Mouse (Mus musculus) MEL (cell line): ENCODE measurements around the gene Wdr46. TPM values are rescaled to one million over a fixed set of nuclear protein-coding genes. Genes with fewer than 3 reads are reported as not detected.

Source experiments
- DNase-seq: peaks from one replicate; pipeline ENCODE4 v3.0.0; 2011; ENCODE audit warnings: low read depth, low spot score
- H3K27ac ChIP-seq: 2 replicates; pipeline ENCODE4 v1.5.1; 2012; ENCODE audit warnings: low read depth, mild to moderate bottlenecking, control low read depth, low read length, moderate library complexity; ENCODE audit not compliant: control insufficient read depth
- H3K27me3 ChIP-seq, 2 experiments: fragments of 150-350 bp in 1 of 2; sonication (generic) in 1 of 2; 2 replicates each; pipeline ENCODE4 v1.6.1; 2012; ENCODE audit warnings: low read length in 2 of 2, mild to moderate bottlenecking in 2 of 2, improper control_type of control experiment in 1 of 2, moderate library complexity in 1 of 2; ENCODE audit not compliant: insufficient read depth in 2 of 2, control insufficient read depth in 1 of 2
- H3K36me3 ChIP-seq, 2 experiments: 2 replicates each; pipeline ENCODE4 v1.6.1; 2012 to 2014; ENCODE audit warnings: low read length in 2 of 2, improper control_type of control experiment in 1 of 2, inconsistent platforms in 1 of 2, mild to moderate bottlenecking in 1 of 2; ENCODE audit not compliant: insufficient read depth in 2 of 2, control insufficient read depth in 1 of 2
- H3K4me1 ChIP-seq, 2 experiments: fragments of 150-350 bp in 1 of 2; sonication (generic) in 1 of 2; 2 replicates each; pipeline ENCODE4 v1.6.1; 2012; ENCODE audit warnings: low read length in 2 of 2, improper control_type of control experiment in 1 of 2, mild to moderate bottlenecking in 1 of 2; ENCODE audit not compliant: insufficient read depth in 2 of 2, control insufficient read depth in 1 of 2
- H3K4me3 ChIP-seq, 2 experiments: fragments of 150-350 bp in 1 of 2; sonication (generic) in 1 of 2; 2 replicates each; pipeline ENCODE4 v1.5.1; 2012; ENCODE audit warnings: low read depth in 2 of 2, low read length in 2 of 2, mild to moderate bottlenecking in 2 of 2, moderate library complexity in 2 of 2, control low read depth in 1 of 2, improper control_type of control experiment in 1 of 2; ENCODE audit not compliant: control insufficient read depth in 1 of 2, insufficient read depth in 1 of 2
- H3K79me2 ChIP-seq: 2 replicates; pipeline ENCODE4 v1.6.1; 2012; ENCODE audit warnings: mild to moderate bottlenecking, low read length, moderate library complexity; ENCODE audit not compliant: control insufficient read depth, poor library complexity, insufficient read depth
- H3K9ac ChIP-seq: 2 replicates; pipeline ENCODE4 v1.6.1; 2012; ENCODE audit warnings: low read depth, mild to moderate bottlenecking, control low read depth, low read length, moderate library complexity; ENCODE audit not compliant: control insufficient read depth, poor library complexity, severe bottlenecking
- H3K9me3 ChIP-seq: fragments of 150-350 bp; sonication (generic); replicated peaks from 2 replicates; pipeline ENCODE4 v1.6.1; 2012; ENCODE audit warnings: mild to moderate bottlenecking, low read length, improper control_type of control experiment, moderate library complexity; ENCODE audit not compliant: insufficient read depth
- BHLHE40 ChIP-seq: IDR thresholded peaks from 2 replicates; pipeline ENCODE4 v1.6.1; 2012; ENCODE audit warnings: low read depth, mild to moderate bottlenecking, inconsistent platforms, low read length, improper control_type of control experiment, borderline replicate concordance
- CHD1 ChIP-seq: IDR thresholded peaks from 2 replicates; pipeline ENCODE4 v1.6.1; 2012; ENCODE audit warnings: low read depth, mild to moderate bottlenecking, inconsistent platforms, low read length, improper control_type of control experiment
- CHD2 ChIP-seq: IDR thresholded peaks from 2 replicates; pipeline ENCODE4 v1.6.1; 2011; ENCODE audit warnings: low read length, improper control_type of control experiment
- CTCF ChIP-seq, 3 experiments: IDR thresholded peaks in 2 of 3; conservative IDR thresholded peaks in 1 of 3; 2 replicates each; pipeline ENCODE4 v1.5.1; 2011 to 2012; ENCODE audit warnings: low read length in 3 of 3, low read depth in 2 of 3, mild to moderate bottlenecking in 2 of 3, improper control_type of control experiment in 1 of 3, inconsistent platforms in 1 of 3, mixed read lengths in 1 of 3, moderate library complexity in 1 of 3; ENCODE audit not compliant: control insufficient read depth in 1 of 3, insufficient read depth in 1 of 3, poor library complexity in 1 of 3, severe bottlenecking in 1 of 3
- E2F4 ChIP-seq: IDR thresholded peaks from 2 replicates; pipeline ENCODE4 v1.6.1; 2011; ENCODE audit warnings: low read depth, low read length, improper control_type of control experiment, borderline replicate concordance
- ELF1 ChIP-seq: IDR thresholded peaks from 2 replicates; pipeline ENCODE4 v1.6.1; 2014; ENCODE audit warnings: low read depth, mild to moderate bottlenecking, inconsistent platforms, low read length, improper control_type of control experiment, moderate library complexity
- EP300 ChIP-seq, 2 experiments: IDR thresholded peaks; 2 replicates each; pipeline ENCODE4 v1.6.1; 2011; ENCODE audit warnings: improper control_type of control experiment in 2 of 2, low read length in 2 of 2, low read depth in 1 of 2, mild to moderate bottlenecking in 1 of 2
- ETS1 ChIP-seq: IDR thresholded peaks from 2 replicates; pipeline ENCODE4 v1.6.1; 2012; ENCODE audit warnings: low read depth, mild to moderate bottlenecking, inconsistent platforms, low read length, improper control_type of control experiment, moderate library complexity
- GABPA ChIP-seq: IDR thresholded peaks from 2 replicates; pipeline ENCODE4 v1.6.1; 2012; ENCODE audit warnings: low read depth, mild to moderate bottlenecking, inconsistent platforms, low read length, improper control_type of control experiment, moderate library complexity
- GATA1 ChIP-seq: IDR thresholded peaks from 2 replicates; pipeline ENCODE4 v1.6.1; 2011; ENCODE audit warnings: low read depth, low read length, improper control_type of control experiment
- HCFC1 ChIP-seq: IDR thresholded peaks from 2 replicates; pipeline ENCODE4 v1.6.1; 2012; ENCODE audit warnings: low read depth, mild to moderate bottlenecking, inconsistent platforms, low read length, improper control_type of control experiment, moderate library complexity
- JUND ChIP-seq: IDR thresholded peaks from 2 replicates; pipeline ENCODE4 v1.6.1; 2011; ENCODE audit warnings: low read depth, mild to moderate bottlenecking, improper control_type of control experiment, low read length
- KAT2A ChIP-seq: conservative IDR thresholded peaks from 2 replicates; pipeline ENCODE4 v1.6.1; 2012; ENCODE audit warnings: low read depth, low read length, improper control_type of control experiment, inconsistent platforms
- MAFK ChIP-seq: IDR thresholded peaks from 2 replicates; pipeline ENCODE4 v1.6.1; 2011; ENCODE audit warnings: low read depth, mild to moderate bottlenecking, low read length, improper control_type of control experiment, borderline replicate concordance
- MAX ChIP-seq: IDR thresholded peaks from 2 replicates; pipeline ENCODE4 v1.6.1; 2011; ENCODE audit warnings: low read length, improper control_type of control experiment
- MAZ ChIP-seq: IDR thresholded peaks from 2 replicates; pipeline ENCODE4 v1.6.1; 2012; ENCODE audit warnings: low read depth, mild to moderate bottlenecking, inconsistent platforms, low read length, improper control_type of control experiment
- MEF2A ChIP-seq: IDR thresholded peaks from 2 replicates; pipeline ENCODE4 v1.6.1; 2014; ENCODE audit warnings: low read depth, mild to moderate bottlenecking, inconsistent platforms, low read length, improper control_type of control experiment; ENCODE audit not compliant: poor library complexity, insufficient replicate concordance, severe bottlenecking; ENCODE audit errors: extremely low read depth
- MYB ChIP-seq: IDR thresholded peaks from 2 replicates; pipeline ENCODE4 v1.6.1; 2011; ENCODE audit warnings: mild to moderate bottlenecking, low read depth, low read length, improper control_type of control experiment
- MYC ChIP-seq: IDR thresholded peaks from 2 replicates; pipeline ENCODE4 v1.6.1; 2011; ENCODE audit warnings: low read depth, mild to moderate bottlenecking, low read length, improper control_type of control experiment, moderate library complexity
- NELFE ChIP-seq: IDR thresholded peaks from 2 replicates; pipeline ENCODE4 v1.6.1; 2011; ENCODE audit warnings: low read depth, low read length, improper control_type of control experiment
- POLR2A ChIP-seq, 2 experiments: IDR thresholded peaks; 2 replicates each; pipeline ENCODE4 v1.6.1; 2011 to 2012; ENCODE audit warnings: low read length in 2 of 2, mild to moderate bottlenecking in 2 of 2, control low read depth in 1 of 2, improper control_type of control experiment in 1 of 2, low read depth in 1 of 2, moderate library complexity in 1 of 2; ENCODE audit not compliant: control insufficient read depth in 1 of 2, insufficient read depth in 1 of 2, poor library complexity in 1 of 2
- POLR2AphosphoS2 ChIP-seq: IDR thresholded peaks from 2 replicates; pipeline ENCODE4 v1.6.1; 2011; ENCODE audit warnings: low read length, improper control_type of control experiment
- POLR2AphosphoS5 ChIP-seq: IDR thresholded peaks from 2 replicates; pipeline ENCODE4 v1.6.1; 2012; ENCODE audit warnings: low read depth, borderline replicate concordance, mild to moderate bottlenecking, inconsistent platforms, low read length, moderate library complexity, mixed read lengths
- RAD21 ChIP-seq: IDR thresholded peaks from 2 replicates; pipeline ENCODE4 v1.6.1; 2011; ENCODE audit warnings: mild to moderate bottlenecking, low read depth, low read length, improper control_type of control experiment
- RCOR1 ChIP-seq: IDR thresholded peaks from 2 replicates; pipeline ENCODE4 v1.6.1; 2012; ENCODE audit warnings: low read depth, mild to moderate bottlenecking, inconsistent platforms, low read length, improper control_type of control experiment
- SIN3A ChIP-seq: IDR thresholded peaks from 2 replicates; pipeline ENCODE4 v1.6.1; 2012; ENCODE audit warnings: low read length, improper control_type of control experiment, inconsistent platforms
- SMC3 ChIP-seq: IDR thresholded peaks from 2 replicates; pipeline ENCODE4 v1.6.1; 2011; ENCODE audit warnings: low read depth, low read length, improper control_type of control experiment
- TAL1 ChIP-seq: IDR thresholded peaks from 2 replicates; pipeline ENCODE4 v1.6.1; 2012; ENCODE audit warnings: mild to moderate bottlenecking, inconsistent platforms, low read length, moderate library complexity, mixed read lengths
- TBP ChIP-seq: IDR thresholded peaks from 2 replicates; pipeline ENCODE4 v1.8.0; 2011; ENCODE audit warnings: low read depth, low read length, improper control_type of control experiment
- TCF12 ChIP-seq: IDR thresholded peaks from 2 replicates; pipeline ENCODE4 v1.6.1; 2014; ENCODE audit warnings: low read depth, mild to moderate bottlenecking, inconsistent platforms, low read length, improper control_type of control experiment, moderate library complexity
- UBTF ChIP-seq: IDR thresholded peaks from 2 replicates; pipeline ENCODE4 v1.6.1; 2012; ENCODE audit warnings: low read depth, mild to moderate bottlenecking, inconsistent platforms, low read length, improper control_type of control experiment, moderate library complexity, borderline replicate concordance; ENCODE audit not compliant: insufficient read depth
- USF1 ChIP-seq: IDR thresholded peaks from 2 replicates; pipeline ENCODE4 v1.6.1; 2014; ENCODE audit warnings: low read depth, mild to moderate bottlenecking, inconsistent platforms, low read length, improper control_type of control experiment, moderate library complexity
- USF2 ChIP-seq, 2 experiments: IDR thresholded peaks; 2 replicates each; pipeline ENCODE4 v1.6.1; 2011 to 2012; ENCODE audit warnings: improper control_type of control experiment in 2 of 2, low read length in 2 of 2, borderline replicate concordance in 1 of 2, inconsistent platforms in 1 of 2, low read depth in 1 of 2, mild to moderate bottlenecking in 1 of 2; ENCODE audit not compliant: insufficient read depth in 1 of 2
- ZC3H11A ChIP-seq: IDR thresholded peaks from 2 replicates; pipeline ENCODE4 v1.6.1; 2012; ENCODE audit warnings: low read depth, mild to moderate bottlenecking, inconsistent platforms, low read length, improper control_type of control experiment
- ZKSCAN1 ChIP-seq: IDR thresholded peaks from 2 replicates; pipeline ENCODE4 v1.6.1; 2012; ENCODE audit warnings: low read depth, mild to moderate bottlenecking, inconsistent platforms, low read length, improper control_type of control experiment, moderate library complexity
- ZMIZ1 ChIP-seq: IDR thresholded peaks from 2 replicates; pipeline ENCODE4 v1.6.1; 2012; ENCODE audit warnings: low read depth, mild to moderate bottlenecking, inconsistent platforms, low read length, improper control_type of control experiment, moderate library complexity
- polyA plus RNA-seq, 2 experiments: library from polyadenylated mRNA; stranded (reverse) in 1 of 2; unstranded in 1 of 2; fragments of >175 nt in 1 of 2; fragments of >200 nt in 1 of 2; gene quantifications; 2 replicates each; pipeline versions ENCODE4 v1.2.1 to v1.2.4; 2012; ENCODE audit warnings: low replicate concordance in 2 of 2, low read depth in 1 of 2; ENCODE audit not compliant: insufficient read length in 2 of 2, insufficient read depth in 1 of 2, missing spikeins in 1 of 2
- total RNA-seq: library from RNA; depleted of rRNA; stranded (reverse); fragments of 300-350 nt; gene quantifications from 2 replicates; pipeline ENCODE4 v1.2.3, GENCODE M21; 2012

Gene Wdr46
- total and polyA plus RNA-seq, 3 experiments, result 100 to 131 TPM; not detected in 1

DNA sequence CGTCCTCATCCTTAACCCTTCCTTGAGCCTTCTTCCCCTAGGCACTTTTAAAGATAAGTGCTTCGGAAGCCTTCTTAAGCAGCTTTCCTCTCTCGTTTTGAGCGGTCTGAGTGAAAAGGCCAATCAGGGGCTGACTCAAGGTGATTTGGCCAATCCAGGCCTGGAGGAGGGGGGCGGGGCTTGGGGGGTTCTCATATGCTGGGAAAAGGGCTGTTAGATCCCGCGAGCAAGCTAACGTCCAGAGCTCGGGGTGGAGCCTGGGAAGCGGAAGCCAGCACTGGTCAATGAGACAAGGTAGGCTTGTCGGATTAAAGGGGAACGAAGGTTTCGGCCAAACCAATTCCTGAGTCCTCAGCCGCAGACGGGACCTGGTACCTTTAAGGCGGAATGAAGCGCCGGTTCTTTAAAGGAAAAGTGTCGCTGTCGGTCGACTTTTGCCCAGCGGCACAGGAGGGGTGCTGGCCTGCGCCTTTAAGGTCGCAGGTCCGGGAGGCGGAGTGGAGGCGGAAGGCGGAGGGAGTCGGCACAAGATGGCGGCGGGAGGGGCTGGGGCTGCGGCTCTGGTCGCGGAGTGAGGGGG, 24.7 kb upstream of the Wdr46 start, which contains the start of the genes Tapbp and Zbtb22:
TSS of gene Tapbp (plus strand) at position 229 of the 580 bp plus-strand sequence.
TSS of gene Zbtb22 (plus strand) at position 234 of the 580 bp plus-strand sequence.
- H3K9me3 ChIP-seq, result no peaks in the 10 kb centered on the region
- peaks cover 23% of the 10 kb centered on the region for H3K79me2 ChIP-seq
- H3K27me3 ChIP-seq, result no peaks in the 10 kb centered on the region
- peak within 1 kb of the TSS; percentile 69 to 82 for H3K4me3 ChIP-seq
- H3K4me1 ChIP-seq, result peaks cover 4 to 14% of the 10 kb centered on the region in 2 experiments; a peak in 2 of 4 replicates
- H3K9ac ChIP-seq, result peak within 1 kb of the TSS; percentile 63
- peak; percentile 99 for DNase-seq
- H3K27ac ChIP-seq, result peak within 1 kb of the TSS; percentile 41
- H3K36me3 ChIP-seq, result peaks cover 0 to 8% of the 10 kb centered on the region in 2 experiments
- TF ChIP-seq EP300 (IDR thresholded peaks at IDR 0.05; ENCODE audit: low read depth in 1 of 2, low read length in 2 of 2) (no peak; a peak in 2 of 4 replicates), RAD21 (no peak), ETS1 (peak; percentile 53; the same call in 1 of the 2 replicates), E2F4 (no peak), HCFC1 (peak; percentile 92), MAX (no peak), KAT2A (no peak; the same call in 1 of the 2 replicates), BHLHE40 (0 out of 2 replicates have a peak, but pooled peaks have one; percentile 10), ZKSCAN1 (no peak), USF2 (IDR thresholded peaks at IDR 0.05; ENCODE audit: borderline replicate concordance in 1 of 2, insufficient read depth in 1 of 2, low read depth in 1 of 2, low read length in 2 of 2) (peak in 1 of 2 experiments; percentile 81; a peak in 2 of 4 replicates), POLR2A (IDR thresholded peaks at IDR 0.05; ENCODE audit: control insufficient read depth in 1 of 2, insufficient read depth in 1 of 2, low read depth in 1 of 2, low read length in 2 of 2, poor library complexity in 1 of 2) (peak; percentile 35 to 59; a peak in 3 of 4 replicates), MYC (no peak), MAZ (no peak; the same call in none of the 2 replicates), CHD2 (peak; percentile 84), ELF1 (peak; percentile 91), CHD1 (no peak), ZMIZ1 (peak; percentile 60; the same call in 1 of the 2 replicates), MYB (0 out of 2 replicates have a peak, but pooled peaks have one; percentile 34), ZC3H11A (no peak), TCF12 (peak; percentile 45), MEF2A (no peak), GATA1 (no peak; the same call in 1 of the 2 replicates), USF1 (0 out of 2 replicates have a peak, but pooled peaks have one; percentile 10), CTCF (IDR thresholded peaks at IDR 0.05 in 2 of 3, conservative IDR thresholded peaks at IDR 0.05 in 1 of 3; ENCODE audit: control insufficient read depth in 1 of 3, insufficient read depth in 1 of 3, low read depth in 2 of 3, low read length in 3 of 3, poor library complexity in 1 of 3, severe bottlenecking in 1 of 3) (no peak), POLR2AphosphoS2 (peak; percentile 90), UBTF (no peak), SIN3A (peak; percentile 100), SMC3 (no peak; the same call in 1 of the 2 replicates), NELFE (peak; percentile 40; the same call in 1 of the 2 replicates), TBP (peak; percentile 83; the same call in 1 of the 2 replicates), TAL1 (no peak), GABPA (no peak), JUND (no peak), POLR2AphosphoS5 (no peak), MAFK (no peak), RCOR1 (0 out of 2 replicates have a peak, but pooled peaks have one; percentile 24)
